Mouse (Mus musculus): ENCODE results near the gene Il9r. TPM values are rescaled to one million over a fixed set of nuclear protein-coding genes. Genes with fewer than 3 reads are reported as not detected.

Gene Il9r
- polyA plus RNA-seq, 2 experiments, result 0.21 to 0.54 TPM

DNA sequence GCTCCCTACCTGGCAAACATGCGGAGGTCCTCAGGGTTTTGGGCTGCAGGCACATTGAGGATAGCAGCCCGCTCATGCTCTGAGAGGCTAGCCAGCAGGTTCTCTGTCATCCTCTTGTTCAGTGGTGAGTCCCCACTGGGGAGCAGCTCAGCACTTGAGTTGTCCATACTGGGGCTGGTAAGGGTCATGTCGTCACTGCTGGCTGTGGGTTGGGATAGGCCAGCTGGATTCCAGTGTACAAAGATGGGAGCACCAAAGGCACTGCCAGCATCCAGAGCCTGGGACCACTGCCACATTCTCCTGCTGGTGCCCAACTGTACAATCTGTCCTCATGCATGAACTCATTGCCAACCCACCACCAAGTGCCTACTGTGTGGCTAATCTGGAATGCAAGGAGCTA is 33.8 kb upstream of the Il9r start:
- TF ChIP-seq POLR2A (IDR thresholded peaks at IDR 0.05; ENCODE audit: borderline replicate concordance, extremely low read depth, insufficient read depth, insufficient read length), result no peak
- Histone ChIP-seq H3K4me3 (replicated peaks; ENCODE audit: low read length) (no peak overlapping the region), H3K4me2 (replicated peaks; ENCODE audit: low read depth, low read length, severe bottlenecking) (no peak overlapping the region), H3K9ac (ENCODE audit: low read depth, low read length, severe bottlenecking) (no peak overlapping the region), H3K36me3 (ENCODE audit: control insufficient read depth, insufficient read depth, low read length) (peaks cover 67% of the 10 kb centered on the region), H3K27ac (replicated peaks; ENCODE audit: low read depth, low read length) (no peak overlapping the region), H3K9me3 (ENCODE audit: control insufficient read depth, low read length) (no peaks in the 10 kb centered on the region), H3K27me3 (ENCODE audit: control insufficient read depth, insufficient read depth, low read length) (no peaks in the 10 kb centered on the region), H3K4me1 (ENCODE audit: control insufficient read depth, insufficient read depth, low read length) (no peaks in the 10 kb centered on the region; the same call in none of the 2 replicates)
- DNase-seq (ENCODE audit: low spot score) (no peak), ATAC-seq (ENCODE audit: low FRiP score, low read depth) (no peak)
- 93% methylated on average over 3 of the region's 3 CpGs for WGBS

GRCm38 (mm10) chr11:32232848-32233247 is 32.8 kb upstream of the Il9r start:
- TF ChIP-seq POLR2A (IDR thresholded peaks at IDR 0.05; ENCODE audit: borderline replicate concordance, extremely low read depth, insufficient read depth, insufficient read length), result no peak
- H3K36me3 ChIP-seq (ENCODE audit: control insufficient read depth, insufficient read depth, low read length), result peaks cover 66% of the 10 kb centered on the region
- WGBS, result 59% methylated on average over 10 of the region's 10 CpGs
- no peaks in the 10 kb centered on the region for H3K9me3 ChIP-seq (ENCODE audit: control insufficient read depth, low read length)
- H3K27me3 ChIP-seq (ENCODE audit: control insufficient read depth, insufficient read depth, low read length), result no peaks in the 10 kb centered on the region
- no peak overlapping the region for H3K4me2 ChIP-seq (replicated peaks; ENCODE audit: low read depth, low read length, severe bottlenecking)
- H3K4me3 ChIP-seq (replicated peaks; ENCODE audit: low read length), result no peak overlapping the region
- DNase-seq (ENCODE audit: low spot score), result no peak
- 0 out of 2 replicates have a peak, but pooled peaks have one; percentile 11 for ATAC-seq (ENCODE audit: low FRiP score, low read depth)
- no peak overlapping the region for H3K9ac ChIP-seq (ENCODE audit: low read depth, low read length, severe bottlenecking)
- no peaks in the 10 kb centered on the region; the same call in none of the 2 replicates for H3K4me1 ChIP-seq (ENCODE audit: control insufficient read depth, insufficient read depth, low read length)
- no peak overlapping the region for H3K27ac ChIP-seq (replicated peaks; ENCODE audit: low read depth, low read length)

- H3K4me1 ChIP-seq (ENCODE audit: control insufficient read depth, insufficient read depth, low read length), result peaks cover 7% of the 10 kb centered on the region
- no peak for TF ChIP-seq POLR2A (IDR thresholded peaks at IDR 0.05; ENCODE audit: borderline replicate concordance, extremely low read depth, insufficient read depth, insufficient read length)
- WGBS, result 84% methylated on average over 2 of the region's 2 CpGs
- H3K27ac ChIP-seq (replicated peaks; ENCODE audit: low read depth, low read length), result no peak overlapping the region
- peaks cover 62% of the 10 kb centered on the region for H3K36me3 ChIP-seq (ENCODE audit: control insufficient read depth, insufficient read depth, low read length)
- ATAC-seq (ENCODE audit: low FRiP score, low read depth) (no peak), DNase-seq (ENCODE audit: low spot score) (no peak)
- no peaks in the 10 kb centered on the region for H3K9me3 ChIP-seq (ENCODE audit: control insufficient read depth, low read length)
- H3K9ac ChIP-seq (ENCODE audit: low read depth, low read length, severe bottlenecking), result no peak overlapping the region
- no peak overlapping the region for H3K4me2 ChIP-seq (replicated peaks; ENCODE audit: low read depth, low read length, severe bottlenecking)
- H3K4me3 ChIP-seq (replicated peaks; ENCODE audit: low read length), result no peak overlapping the region
- no peaks in the 10 kb centered on the region for H3K27me3 ChIP-seq (ENCODE audit: control insufficient read depth, insufficient read depth, low read length)
Measured at GRCm38 (mm10) chr11:32231125-32231524, 31.0 kb upstream of the Il9r start.

GRCm38 (mm10) chr11:32230220-32230619 is 30.1 kb upstream of the Il9r start:
- Histone ChIP-seq H3K9ac (ENCODE audit: low read depth, low read length, severe bottlenecking) (no peak overlapping the region), H3K4me1 (ENCODE audit: control insufficient read depth, insufficient read depth, low read length) (peaks cover 16% of the 10 kb centered on the region), H3K27ac (replicated peaks; ENCODE audit: low read depth, low read length) (no peak overlapping the region), H3K27me3 (ENCODE audit: control insufficient read depth, insufficient read depth, low read length) (no peaks in the 10 kb centered on the region), H3K4me2 (replicated peaks; ENCODE audit: low read depth, low read length, severe bottlenecking) (no peak overlapping the region), H3K9me3 (ENCODE audit: control insufficient read depth, low read length) (no peaks in the 10 kb centered on the region), H3K36me3 (ENCODE audit: control insufficient read depth, insufficient read depth, low read length) (peaks cover 61% of the 10 kb centered on the region), H3K4me3 (replicated peaks; ENCODE audit: low read length) (no peak overlapping the region)
- ATAC-seq (ENCODE audit: low FRiP score, low read depth), result no peak
- WGBS, result 85% methylated on average over 4 of the region's 4 CpGs
- no peak for TF ChIP-seq POLR2A (IDR thresholded peaks at IDR 0.05; ENCODE audit: borderline replicate concordance, extremely low read depth, insufficient read depth, insufficient read length)
- no peak for DNase-seq (ENCODE audit: low spot score)

- no peak for TF ChIP-seq POLR2A (IDR thresholded peaks at IDR 0.05; ENCODE audit: borderline replicate concordance, extremely low read depth, insufficient read depth, insufficient read length)
- Histone ChIP-seq H3K4me2 (replicated peaks; ENCODE audit: low read depth, low read length, severe bottlenecking) (no peak overlapping the region), H3K4me1 (ENCODE audit: control insufficient read depth, insufficient read depth, low read length) (peaks cover 31% of the 10 kb centered on the region), H3K27me3 (ENCODE audit: control insufficient read depth, insufficient read depth, low read length) (no peaks in the 10 kb centered on the region), H3K9ac (ENCODE audit: low read depth, low read length, severe bottlenecking) (no peak overlapping the region), H3K36me3 (ENCODE audit: control insufficient read depth, insufficient read depth, low read length) (peaks cover 43% of the 10 kb centered on the region), H3K9me3 (ENCODE audit: control insufficient read depth, low read length) (no peaks in the 10 kb centered on the region), H3K27ac (replicated peaks; ENCODE audit: low read depth, low read length) (no peak overlapping the region), H3K4me3 (replicated peaks; ENCODE audit: low read length) (no peak overlapping the region)
- DNase-seq (ENCODE audit: low spot score), result no peak
- no peak for ATAC-seq (ENCODE audit: low FRiP score, low read depth)
- 92% methylated on average over 3 of the region's 3 CpGs for WGBS
Measured at GRCm38 (mm10) chr11:32228292-32228845, 28.3 kb upstream of the Il9r start.
